Mouse (Mus musculus) neural tube, embryonic 14.5 days (tissue): Measurements from ENCODE around the gene Dync2li1. TPM values are rescaled to one million over a fixed set of nuclear protein-coding genes. Genes with fewer than 3 reads are reported as not detected.

Experiments
- ATAC-seq: fragments of 200-750 bp; cut with Nextera tagmentation; 2 replicates; pipeline ENCODE4 v1.8.0; 2017; ENCODE audit warnings: low read depth, mild to moderate bottlenecking, moderate TSS enrichment, moderate library complexity
- H3K27ac ChIP-seq: fragments of 300-500 bp; sonication (generic); 2 replicates; pipeline ENCODE4 v1.5.1; 2014; ENCODE audit warnings: low read depth, mild to moderate bottlenecking, control low read depth, low read length, moderate library complexity, mixed read lengths
- H3K27me3 ChIP-seq: fragments of 300-500 bp; sonication (generic); 2 replicates; pipeline ENCODE4 v1.6.1; 2014; ENCODE audit warnings: low read length; ENCODE audit not compliant: control insufficient read depth, insufficient read depth
- H3K36me3 ChIP-seq: fragments of 300-500 bp; sonication (generic); 2 replicates; pipeline ENCODE4 v1.6.1; 2014; ENCODE audit warnings: low read length, mixed read lengths; ENCODE audit not compliant: control insufficient read depth, insufficient read depth
- H3K4me1 ChIP-seq: fragments of 300-500 bp; sonication (generic); 2 replicates; pipeline ENCODE4 v1.6.1; 2014; ENCODE audit warnings: low read length; ENCODE audit not compliant: control insufficient read depth, insufficient read depth
- H3K4me2 ChIP-seq: fragments of 300-500 bp; sonication (generic); 2 replicates; pipeline ENCODE4 v1.6.1; 2014; ENCODE audit warnings: mild to moderate bottlenecking, low read depth, low read length, control low read depth
- H3K4me3 ChIP-seq: fragments of 300-500 bp; sonication (generic); 2 replicates; pipeline ENCODE4 v1.5.1; 2014; ENCODE audit warnings: low read depth, low read length, control low read depth, mixed read lengths
- H3K9ac ChIP-seq: fragments of 300-500 bp; sonication (generic); replicated peaks from 2 replicates; pipeline ENCODE4 v1.6.1; 2014; ENCODE audit warnings: low read depth, mild to moderate bottlenecking, control low read depth, low read length, mixed read lengths
- H3K9me3 ChIP-seq: fragments of 300-500 bp; sonication (generic); 2 replicates; pipeline ENCODE4 v1.6.1; 2016; ENCODE audit warnings: low read length; ENCODE audit not compliant: control insufficient read depth
- WGBS: fragments of 180-500 bp; shearing (Covaris S2); extraction: QIAGEN DNeasy Blood & Tissue Kit; methylation state at CpG from one replicate; pipeline ENCODE4 v1.1.7; 2014; 5-methylcytosine and 5-hydroxymethylcytosine counted together
- polyA plus RNA-seq: library from polyadenylated mRNA; unstranded; fragments of >200 nt; fragmentation: Nextera tagmentation; extraction: Ambion mirVana; gene quantifications from 2 replicates; pipeline ENCODE4 v1.2.1, GENCODE M21; 2014

Dync2li1 gene
- polyA plus RNA-seq, 1 experiment from 2014 or later = 32.1 TPM

DNA sequence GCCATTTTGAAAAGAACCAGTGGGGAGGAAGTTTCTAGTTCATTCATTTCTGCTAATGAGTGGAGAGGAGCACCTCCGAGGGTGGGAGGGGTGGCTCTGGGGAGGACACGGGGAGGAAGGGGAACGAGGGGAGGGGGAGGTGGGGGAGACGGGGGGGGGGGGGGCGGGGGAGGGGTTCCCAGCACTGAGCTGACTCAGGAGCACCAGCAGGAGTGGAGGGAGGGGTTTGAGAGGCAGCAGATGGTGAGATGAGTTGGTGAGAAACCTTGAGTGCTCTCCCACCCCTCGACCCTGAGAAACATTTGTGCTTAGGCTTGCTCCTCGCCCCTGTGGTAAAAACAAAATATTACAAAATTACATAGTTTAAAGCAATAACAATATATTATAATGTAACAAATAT lies 19.6 kb downstream of the Dync2li1 start:
- no peaks in the 10 kb centered on the region for H3K36me3 ChIP-seq
- H3K4me1 ChIP-seq = 0 out of 2 replicates have a peak, but pooled peaks cover 2% of the 10 kb centered on the region
- H3K4me2 ChIP-seq = no peak overlapping the region
- no peak overlapping the region for H3K9ac ChIP-seq
- no peak for ATAC-seq
- H3K27ac ChIP-seq = no peak overlapping the region
- no peak overlapping the region for H3K4me3 ChIP-seq
- 24% methylated on average over 5 of the region's 7 CpGs for WGBS
- H3K9me3 ChIP-seq = no peaks in the 10 kb centered on the region
- H3K27me3 ChIP-seq = no peaks in the 10 kb centered on the region

- Histone ChIP-seq H3K4me2 (no peak overlapping the region), H3K27ac (no peak overlapping the region), H3K4me1 (0 out of 2 replicates have a peak, but pooled peaks cover 2% of the 10 kb centered on the region), H3K9ac (no peak overlapping the region), H3K36me3 (no peaks in the 10 kb centered on the region), H3K9me3 (no peaks in the 10 kb centered on the region), H3K27me3 (no peaks in the 10 kb centered on the region), H3K4me3 (no peak overlapping the region)
- ATAC-seq = no peak
- WGBS = 50% methylated on average over 2 of the region's 2 CpGs
These were observed 20.2 kb downstream of the Dync2li1 start for GRCm38 (mm10) chr17:84646477-84646876.

DNA sequence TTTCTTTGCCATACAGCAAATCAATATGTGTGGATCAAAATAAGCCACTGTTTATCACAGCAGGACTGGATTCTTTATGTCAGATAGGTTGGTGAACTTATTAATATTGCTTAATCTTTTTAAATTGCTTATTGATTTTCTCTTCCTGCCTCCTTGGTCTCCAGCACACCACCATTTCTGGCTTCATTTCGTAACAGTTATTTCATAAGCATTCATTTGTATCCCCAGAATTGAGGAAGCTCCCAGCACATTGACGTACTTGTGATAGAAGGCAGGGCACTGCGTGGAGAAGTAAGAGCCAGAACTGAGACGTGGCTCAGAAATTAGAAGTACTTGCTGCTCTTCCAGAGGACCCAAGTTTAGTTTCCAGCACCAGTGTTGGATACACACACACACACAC lies 21.3 kb downstream of the Dync2li1 start:
- H3K9me3 ChIP-seq = no peaks in the 10 kb centered on the region
- no peaks in the 10 kb centered on the region for H3K27me3 ChIP-seq
- no peak overlapping the region for H3K4me2 ChIP-seq
- ATAC-seq = no peak
- H3K27ac ChIP-seq = no peak overlapping the region
- 83% methylated on average over 4 of the region's 4 CpGs for WGBS
- no peaks in the 10 kb centered on the region for H3K36me3 ChIP-seq
- H3K4me1 ChIP-seq = 0 out of 2 replicates have a peak, but pooled peaks cover 2% of the 10 kb centered on the region
- H3K9ac ChIP-seq = no peak overlapping the region
- H3K4me3 ChIP-seq = no peak overlapping the region

- Histone ChIP-seq H3K4me1 (0 out of 2 replicates have a peak, but pooled peaks cover 2% of the 10 kb centered on the region), H3K36me3 (no peaks in the 10 kb centered on the region), H3K4me2 (no peak overlapping the region), H3K9ac (no peak overlapping the region), H3K9me3 (no peaks in the 10 kb centered on the region), H3K4me3 (no peak overlapping the region), H3K27me3 (no peaks in the 10 kb centered on the region), H3K27ac (no peak overlapping the region)
- 92% methylated on average over 9 of the region's 9 CpGs for WGBS
- ATAC-seq = no peak
These were observed 24.2 kb downstream of the Dync2li1 start for GRCm38 (mm10) chr17:84650302-84651017.

GRCm38 (mm10) chr17:84653544-84653943 lies 27.2 kb downstream of the Dync2li1 start:
- Histone ChIP-seq H3K9me3 (no peaks in the 10 kb centered on the region), H3K27ac (no peak overlapping the region), H3K4me3 (no peak overlapping the region), H3K27me3 (no peaks in the 10 kb centered on the region), H3K9ac (no peak overlapping the region), H3K4me1 (peaks cover 9% of the 10 kb centered on the region; the same call in 1 of the 2 replicates), H3K4me2 (no peak overlapping the region), H3K36me3 (no peaks in the 10 kb centered on the region)
- no peak for ATAC-seq
- WGBS = 94% methylated on average over 9 of the region's 9 CpGs

DNA sequence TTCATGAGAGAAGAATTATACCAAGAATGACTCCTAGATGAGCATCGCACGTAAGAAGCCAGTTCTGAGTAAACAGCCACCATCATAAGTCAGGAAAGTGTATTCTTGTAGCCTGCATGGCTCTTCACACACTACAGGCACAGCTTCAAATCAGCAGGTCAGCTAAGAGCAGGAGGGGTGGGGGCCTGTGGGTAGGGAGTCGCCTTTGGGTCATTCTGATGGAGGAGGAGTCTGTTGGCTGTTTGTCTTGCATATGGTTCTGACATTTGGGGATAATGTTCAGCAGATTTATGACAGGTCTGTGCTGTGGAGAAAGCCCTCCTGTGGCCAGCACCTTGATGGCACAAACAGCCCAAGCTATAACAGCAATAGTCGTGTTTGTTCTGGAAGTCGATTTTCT lies 29.9 kb downstream of the Dync2li1 start:
- Histone ChIP-seq H3K4me2 (no peak overlapping the region), H3K27ac (0 out of 2 replicates have a peak overlapping the region, but pooled peaks have one; percentile 16), H3K9ac (no peak overlapping the region), H3K4me3 (no peak overlapping the region), H3K36me3 (no peaks in the 10 kb centered on the region), H3K27me3 (no peaks in the 10 kb centered on the region), H3K4me1 (peaks cover 9% of the 10 kb centered on the region; the same call in 1 of the 2 replicates), H3K9me3 (no peaks in the 10 kb centered on the region)
- 41% methylated on average over 5 of the region's 5 CpGs for WGBS
- ATAC-seq = 0 out of 2 replicates have a peak, but pooled peaks have one; percentile 42

DNA sequence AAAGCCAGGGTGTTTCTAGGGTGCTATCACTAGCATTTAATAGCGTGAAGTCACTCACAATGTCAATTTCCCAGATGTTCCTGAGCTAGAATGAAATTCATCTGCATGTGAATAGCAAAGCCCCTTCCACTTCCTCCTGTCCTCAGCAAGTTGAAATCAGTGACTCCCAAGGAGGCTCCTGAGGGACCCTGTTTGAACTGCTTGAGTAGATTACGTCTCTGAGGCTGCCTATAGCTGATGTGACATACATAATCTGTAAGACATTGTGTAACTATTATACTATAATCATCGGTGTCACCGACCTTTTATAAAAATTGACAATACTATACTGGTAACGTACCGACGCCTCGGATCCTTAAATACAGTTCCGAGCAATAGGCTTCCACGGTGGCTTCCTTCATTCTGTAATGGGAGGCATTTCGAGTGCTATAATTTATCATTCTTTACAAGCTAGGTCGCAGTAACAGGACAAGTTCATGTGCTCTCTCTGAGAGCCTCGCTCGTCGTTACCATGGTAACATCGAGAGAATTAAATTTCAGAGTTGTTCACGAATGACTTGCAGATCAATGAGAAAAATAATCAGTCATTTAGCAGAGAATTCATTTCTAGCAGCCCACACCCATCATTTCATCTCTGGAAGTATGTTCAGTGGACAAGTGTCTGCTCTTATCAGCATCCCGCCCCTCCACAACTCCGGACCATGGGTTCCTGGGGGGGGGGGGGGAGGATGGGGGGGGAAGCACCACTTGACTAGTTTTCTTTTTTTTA lies 30.5 kb downstream of the Dync2li1 start:
- peak; percentile 67 for ATAC-seq
- peaks cover 9% of the 10 kb centered on the region; the same call in 1 of the 2 replicates for H3K4me1 ChIP-seq
- H3K27me3 ChIP-seq = no peaks in the 10 kb centered on the region
- H3K9me3 ChIP-seq = no peaks in the 10 kb centered on the region
- no peak overlapping the region for H3K9ac ChIP-seq
- H3K4me3 ChIP-seq = no peak overlapping the region
- WGBS = 25% methylated on average over 19 of the region's 19 CpGs
- H3K4me2 ChIP-seq = no peak overlapping the region; the same call in 1 of the 2 replicates
- H3K27ac ChIP-seq = 0 out of 2 replicates have a peak overlapping the region, but pooled peaks have one; percentile 16
- no peaks in the 10 kb centered on the region for H3K36me3 ChIP-seq

- Histone ChIP-seq H3K4me1 (peaks cover 9% of the 10 kb centered on the region; the same call in 1 of the 2 replicates), H3K27ac (no peak overlapping the region), H3K9me3 (no peaks in the 10 kb centered on the region), H3K4me3 (no peak overlapping the region), H3K27me3 (no peaks in the 10 kb centered on the region), H3K36me3 (no peaks in the 10 kb centered on the region), H3K9ac (no peak overlapping the region), H3K4me2 (no peak overlapping the region)
- peak; percentile 39; the same call in 1 of the 2 replicates for ATAC-seq
- 50% methylated on average over 3 of the region's 3 CpGs for WGBS
These were observed 31.1 kb downstream of the Dync2li1 start for GRCm38 (mm10) chr17:84657422-84657732.

DNA sequence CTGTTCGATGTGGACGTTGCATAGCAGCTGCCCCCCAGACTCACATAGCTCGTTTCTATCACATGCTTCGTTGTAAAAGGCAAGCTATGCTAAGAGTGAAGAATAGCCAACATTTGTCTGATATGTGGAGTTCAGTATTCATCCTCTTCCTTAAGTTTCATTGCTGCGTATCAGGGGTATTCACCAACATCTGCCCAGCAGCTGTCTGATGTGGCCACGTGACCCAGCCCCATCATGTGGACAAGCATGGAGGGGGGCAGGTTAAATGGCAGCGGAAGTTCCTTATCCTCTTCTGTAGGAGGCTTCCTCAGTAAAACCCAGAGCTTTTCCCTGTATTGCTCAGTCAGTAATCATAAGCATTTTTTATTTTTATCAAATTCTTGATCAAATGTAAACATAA lies 31.5 kb downstream of the Dync2li1 start:
- H3K27me3 ChIP-seq = no peaks in the 10 kb centered on the region
- no peak overlapping the region for H3K9ac ChIP-seq
- H3K4me3 ChIP-seq = no peak overlapping the region
- ATAC-seq = no peak
- no peak overlapping the region for H3K27ac ChIP-seq
- 73% methylated on average over 7 of the region's 7 CpGs for WGBS
- H3K4me2 ChIP-seq = no peak overlapping the region
- H3K9me3 ChIP-seq = no peaks in the 10 kb centered on the region
- H3K4me1 ChIP-seq = peaks cover 9% of the 10 kb centered on the region; the same call in 1 of the 2 replicates
- H3K36me3 ChIP-seq = no peaks in the 10 kb centered on the region
